Mouse (Mus musculus) heart, postnatal 10 days (tissue): ENCODE measurements around the gene Arhgap25. TPM values are rescaled to one million over a fixed set of nuclear protein-coding genes. Genes with fewer than 3 reads are reported as not detected.
"Not testable (repeated sequence)": the region's sequence is repeated elsewhere in the genome, so short reads cannot be mapped to it uniquely, and the experiment has no call there.

Experiments
- DNase-seq, 2 experiments: peaks; one replicate each; pipeline ENCODE4 v3.0.0; 2021
- intact Hi-C: fragments of 180-260 bp; cut with DNase I; formaldehyde crosslinking; loops from one replicate; pipeline ENCODE4 v1.15.1; 2025
- total RNA-seq, 2 experiments: library from RNA; stranded (reverse); gene quantifications; 2 replicates each; pipeline ENCODE4 v1.2.3; 2021

Arhgap25 gene
- 1 to 10 TPM; 5.2 to 6.5 TPM for total RNA-seq

DNA sequence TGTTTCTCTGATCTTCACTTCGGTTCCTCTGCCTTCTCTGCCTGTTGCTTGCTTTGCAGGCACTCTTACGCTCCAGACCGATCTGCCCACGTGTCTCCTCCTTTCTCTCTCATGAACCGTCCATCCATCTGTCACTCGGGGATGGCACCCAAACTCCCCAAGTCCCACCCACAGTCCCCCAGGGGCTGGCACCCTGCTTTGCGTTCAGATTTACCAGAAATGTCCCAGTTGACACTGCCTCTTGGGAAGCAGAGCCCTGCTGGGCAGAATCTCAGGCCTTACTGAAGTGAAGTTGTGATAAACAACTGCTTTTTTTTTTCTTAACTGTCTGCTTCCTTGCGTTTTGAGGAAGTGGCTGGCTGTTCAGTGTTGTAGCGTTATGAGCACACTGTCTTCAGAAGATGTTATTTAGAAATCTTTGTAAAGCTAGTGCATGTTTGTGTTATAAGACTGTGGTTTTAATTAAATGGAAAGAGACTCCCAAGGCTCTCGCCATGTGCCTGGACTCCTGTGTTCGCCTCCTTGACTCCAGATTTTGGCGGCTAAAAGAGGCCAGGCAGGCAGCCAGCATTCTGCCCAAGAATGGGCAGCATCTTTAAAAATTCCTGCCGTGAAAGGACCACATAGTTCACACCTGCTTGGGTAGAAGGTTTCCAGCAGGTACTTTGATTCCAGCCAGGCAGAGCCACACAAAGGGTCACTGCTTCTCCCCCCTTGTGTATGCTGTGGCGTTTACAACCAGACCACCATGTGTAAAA lies at the start of gene Arhgap25:
Gene Arhgap25 (minus strand): TSS at position 307 of the 758 bp plus-strand sequence.
- intact Hi-C loops, result no loop called here
- peak; percentile 26 to 27 for DNase-seq

DNA sequence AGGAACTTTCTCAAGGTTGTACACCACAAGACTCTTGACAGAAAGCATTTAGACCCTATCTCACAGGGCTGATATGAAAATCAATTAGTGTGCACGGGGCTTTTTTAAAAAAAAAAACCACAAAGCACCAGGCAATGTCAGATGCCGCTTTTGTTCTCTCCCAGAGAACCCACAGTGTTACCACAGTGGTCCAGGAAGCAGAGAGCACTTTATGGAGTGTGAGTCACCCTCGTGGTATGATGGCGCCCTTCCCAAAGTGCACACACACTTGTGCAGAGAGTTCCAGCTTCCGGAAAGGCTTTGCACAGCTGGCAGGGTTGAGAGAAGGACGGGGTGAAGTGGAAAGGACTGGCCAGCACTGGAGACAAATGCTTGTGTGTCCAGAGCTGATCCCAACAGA lies 49.4 kb upstream of the Arhgap25 start:
- intact Hi-C loops, result no loop called here
- peak; percentile 67 to 78 for DNase-seq

DNA sequence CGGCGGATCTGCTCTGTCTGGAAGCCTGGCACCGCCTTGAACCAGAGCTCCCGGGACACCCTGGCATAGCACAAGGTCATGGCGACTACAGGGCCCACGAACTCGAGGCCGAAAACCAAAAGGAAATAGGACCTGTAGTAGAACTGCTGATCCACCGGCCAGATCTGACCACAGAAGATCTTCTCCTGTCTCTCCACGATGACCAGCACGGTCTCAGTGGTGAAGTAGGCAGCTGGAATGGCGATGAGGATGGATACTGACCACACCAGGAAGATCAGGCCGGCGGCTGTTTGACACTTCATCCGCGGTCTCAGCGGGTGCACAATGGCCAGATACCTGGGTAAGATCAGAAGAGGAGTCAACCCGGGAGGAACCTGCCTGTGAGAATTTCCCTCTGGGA lies 48.5 kb upstream of the Arhgap25 start:
- intact Hi-C loops, result no loop called here
- no peak for DNase-seq

- no peak for DNase-seq
- intact Hi-C loops, result no loop called here
These were observed 48.0 kb upstream of the Arhgap25 start for GRCm38 (mm10) chr6:87581071-87581470.

DNA sequence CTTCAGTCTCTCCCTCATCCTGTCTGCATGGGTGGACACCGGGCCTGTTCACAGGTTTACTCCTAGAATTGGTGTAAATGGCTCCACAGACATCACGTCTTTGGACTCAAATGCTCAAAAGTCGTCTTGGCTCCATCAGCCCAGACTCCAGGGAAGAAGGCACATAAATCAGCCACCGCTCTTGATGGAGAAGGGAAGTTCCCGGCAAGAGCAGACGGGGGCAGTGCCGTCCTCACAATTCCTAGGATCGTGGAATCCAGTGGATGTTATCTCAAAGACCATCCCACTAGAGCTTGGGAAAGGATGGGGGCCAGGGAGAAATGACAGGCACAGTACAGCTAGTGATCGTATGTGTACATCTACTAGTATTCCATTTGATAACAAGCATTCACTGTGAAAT lies 45.2 kb upstream of the Arhgap25 start:
- intact Hi-C loops, result loop anchor here (2.0 kb wide), 1 partner anchor 93 kb away; no protein-coding TSS in a partner anchor
- DNase-seq, result peak in 1 of 2 experiments; percentile 45

DNA sequence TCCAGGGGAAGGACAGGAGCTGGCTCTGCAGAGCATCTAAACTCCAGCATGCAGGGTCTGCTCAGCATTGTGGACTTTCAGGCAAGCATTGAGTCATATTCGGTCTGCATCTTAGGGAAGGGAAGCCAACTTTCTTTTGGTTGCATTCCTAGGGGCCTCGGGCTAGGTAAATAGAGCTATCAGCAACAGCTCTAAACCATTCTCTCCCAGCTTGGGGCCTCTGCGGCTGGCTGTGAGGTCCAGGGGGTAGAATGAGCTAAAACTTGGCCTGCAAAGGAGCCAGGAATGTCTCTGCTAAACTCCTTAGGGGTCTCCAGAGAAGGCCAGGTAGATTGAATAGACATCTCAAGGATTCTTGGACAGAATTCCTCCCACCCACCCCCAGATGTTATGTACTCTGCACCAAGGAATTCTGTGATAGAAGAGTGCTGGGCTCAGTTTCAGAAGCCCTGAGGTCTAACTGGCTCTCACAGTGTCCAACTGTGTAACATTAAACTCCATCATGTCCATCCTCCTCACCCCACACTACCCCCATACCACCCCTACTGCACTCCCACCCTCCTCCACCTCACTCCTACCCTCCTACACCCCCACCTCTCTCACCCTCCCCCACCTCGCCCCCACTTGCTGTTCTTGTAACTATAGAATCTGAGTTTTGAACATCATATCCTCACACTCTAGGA lies 43.7 kb upstream of the Arhgap25 start:
- DNase-seq, result no peak
- intact Hi-C loops, result no loop called here

DNA sequence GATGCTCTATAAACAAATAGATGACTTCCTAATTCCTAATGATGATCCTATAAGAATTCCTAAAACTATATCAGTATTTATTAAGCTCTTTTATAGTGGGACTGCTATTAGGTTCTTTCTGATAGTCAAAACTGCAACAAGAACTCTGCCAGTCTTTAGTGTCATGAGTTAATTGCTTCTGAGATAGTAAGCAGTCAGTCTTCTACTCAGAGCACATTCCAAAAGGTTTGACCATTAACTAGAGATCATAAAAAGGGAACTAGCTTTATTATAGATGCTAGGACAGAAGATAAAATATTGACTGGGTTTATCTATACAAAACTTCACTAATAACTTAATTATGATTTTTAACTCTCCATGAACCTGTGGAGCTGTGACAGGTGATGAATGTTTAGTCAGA lies 38.8 kb upstream of the Arhgap25 start:
- intact Hi-C loops, DNase-seq: not testable (repeated sequence)

DNA sequence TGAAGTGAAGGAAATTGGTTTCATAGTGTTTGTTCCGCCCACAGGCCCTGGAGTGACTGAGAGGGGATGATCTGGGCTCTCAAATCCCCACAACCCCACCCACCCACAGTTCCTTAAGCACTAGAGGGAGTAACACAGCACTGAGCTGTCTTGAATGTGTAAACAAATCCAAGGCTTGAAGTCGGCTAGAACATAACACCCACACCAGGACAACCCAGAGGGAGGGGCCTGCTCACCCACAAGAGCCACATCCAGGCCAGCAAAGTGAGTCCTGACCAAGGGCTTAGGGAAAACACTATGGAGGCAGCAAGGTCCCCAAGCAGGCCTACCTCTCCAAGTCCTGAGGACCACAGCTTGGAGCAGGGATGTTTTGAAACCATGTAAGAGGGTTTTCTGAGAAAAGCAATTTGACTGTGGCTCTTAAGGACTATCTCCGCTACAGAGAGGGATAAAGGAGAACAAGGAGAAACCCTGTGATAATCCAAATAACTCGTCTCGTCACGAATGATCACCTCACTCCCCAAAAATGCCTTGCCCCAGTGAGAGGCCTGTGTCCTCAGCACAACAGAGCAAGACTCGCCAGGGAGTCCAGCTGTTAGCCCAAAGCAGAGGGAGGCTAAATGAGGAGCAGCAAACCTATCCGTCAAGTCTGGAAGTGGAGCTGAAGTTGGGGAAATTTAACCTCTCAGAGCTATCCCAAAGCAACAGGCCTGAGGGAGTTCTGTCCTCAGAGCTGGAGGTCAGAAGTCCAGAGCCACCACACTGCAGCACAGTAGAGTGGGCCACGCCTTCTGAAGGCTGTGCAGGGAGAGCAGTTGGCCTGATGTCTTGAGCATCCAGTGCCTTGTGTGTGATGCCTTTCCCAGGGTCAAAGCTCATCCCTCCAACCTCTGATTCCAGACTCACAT lies 34.9 kb upstream of the Arhgap25 start:
- intact Hi-C loops, result no loop called here

GRCm38 (mm10) chr6:87565166-87565565 lies 32.1 kb upstream of the Arhgap25 start:
- DNase-seq, result peak; percentile 57 to 61
- intact Hi-C loops, result no loop called here

More for the DNA sequence above, 34.9 kb upstream of the Arhgap25 start:
- DNase-seq, result peak; percentile 58 to 61

DNA sequence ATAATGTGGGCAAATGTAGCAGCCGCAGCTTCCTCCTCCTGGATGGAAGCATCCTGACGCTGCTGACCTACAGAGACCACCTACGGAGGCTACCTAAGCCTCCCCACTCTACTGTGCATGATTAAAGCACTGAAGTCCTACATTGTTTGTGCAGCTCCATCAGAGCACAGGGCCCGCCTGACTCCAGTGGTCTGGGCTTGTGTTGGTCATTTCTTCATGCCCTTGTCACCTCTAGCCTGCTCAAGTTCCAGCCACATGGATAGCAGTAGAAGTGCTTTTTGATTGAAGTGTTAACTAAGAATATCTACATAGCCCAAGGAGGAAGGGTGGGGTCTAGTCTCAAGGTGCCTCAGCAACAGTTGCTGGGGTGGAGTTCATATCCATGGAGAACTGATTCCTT lies 31.3 kb upstream of the Arhgap25 start:
- no peak for DNase-seq
- intact Hi-C loops, result no loop called here

- DNase-seq, result no peak
These were observed 20.7 kb upstream of the Arhgap25 start for GRCm38 (mm10) chr6:87553724-87554123.

GRCm38 (mm10) chr6:87552054-87552807 lies 19.2 kb upstream of the Arhgap25 start:
- intact Hi-C loops, result no loop called here
- peak in 1 of 2 experiments; percentile 16 for DNase-seq

More at GRCm38 (mm10) chr6:87553724-87554123, 20.7 kb upstream of the Arhgap25 start:
- intact Hi-C loops, result no loop called here

DNA sequence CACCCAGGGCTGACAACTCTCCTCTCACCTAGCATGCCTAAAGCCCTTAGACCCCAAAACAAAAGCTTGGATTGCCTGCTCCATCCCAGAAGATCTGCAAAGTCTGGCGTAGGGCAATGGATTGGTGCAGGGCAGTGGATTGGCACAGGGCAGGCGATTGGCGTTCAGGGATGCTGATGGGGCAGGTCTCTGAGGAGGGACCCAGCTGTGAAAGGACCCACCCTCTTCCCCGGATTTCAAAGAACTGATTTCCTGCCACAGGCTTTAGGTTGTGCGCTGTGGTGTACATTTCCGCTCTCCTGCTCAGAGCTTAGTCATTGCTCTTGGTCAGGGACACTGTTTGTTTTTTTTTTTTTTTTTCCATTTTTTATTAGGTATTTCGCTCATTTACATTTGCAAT lies 14.8 kb upstream of the Arhgap25 start:
- intact Hi-C loops, result no loop called here
- DNase-seq, result no peak

DNA sequence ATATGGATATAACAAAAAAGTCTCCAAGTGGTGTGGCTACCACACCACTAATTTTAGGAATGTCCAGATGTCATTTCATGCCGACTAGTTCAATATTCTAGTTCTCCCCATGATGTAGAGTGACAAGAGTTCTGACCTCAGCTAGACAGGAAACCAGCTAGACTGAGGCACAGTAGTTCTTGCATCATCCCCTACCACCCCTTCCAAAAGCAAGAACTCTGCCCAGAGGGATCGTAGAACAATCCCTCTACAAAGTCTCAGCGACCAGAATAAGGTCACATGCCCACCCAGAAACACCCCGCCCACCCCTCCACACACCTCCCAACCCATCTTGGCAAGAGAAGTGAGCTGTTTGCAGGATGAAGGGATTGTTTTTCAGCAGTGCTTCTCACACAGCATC lies 14.4 kb upstream of the Arhgap25 start:
- DNase-seq, result no peak
- intact Hi-C loops, result no loop called here

GRCm38 (mm10) chr6:87545331-87546217 lies 12.5 kb upstream of the Arhgap25 start:
- intact Hi-C loops, result no loop called here
- DNase-seq, result no peak

DNA sequence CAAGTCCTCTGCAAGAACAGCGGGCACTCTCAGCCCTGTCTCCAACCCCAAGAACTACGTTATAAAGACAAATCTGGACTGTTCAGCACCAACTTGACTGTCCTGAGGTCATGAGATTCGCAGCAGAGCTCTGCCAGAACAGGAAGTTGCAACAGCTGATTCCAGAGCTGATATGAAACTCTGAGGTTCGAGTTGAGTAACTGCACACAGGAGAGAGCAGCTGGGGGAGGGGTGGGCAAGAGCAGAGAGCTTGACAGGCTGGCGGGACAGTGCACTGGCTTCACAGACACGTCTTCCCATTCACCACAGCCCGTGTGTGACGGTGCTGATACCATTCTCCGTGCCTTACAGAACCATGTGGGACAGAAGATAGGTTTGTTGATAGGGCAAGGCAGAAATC lies 9.0 kb upstream of the Arhgap25 start:
- DNase-seq, result peak; percentile 41 to 45
- intact Hi-C loops, result no loop called here

- peak in 1 of 2 experiments; percentile 20 for DNase-seq
- intact Hi-C loops, result no loop called here
These were observed 8.1 kb upstream of the Arhgap25 start for GRCm38 (mm10) chr6:87541171-87541571.

DNA sequence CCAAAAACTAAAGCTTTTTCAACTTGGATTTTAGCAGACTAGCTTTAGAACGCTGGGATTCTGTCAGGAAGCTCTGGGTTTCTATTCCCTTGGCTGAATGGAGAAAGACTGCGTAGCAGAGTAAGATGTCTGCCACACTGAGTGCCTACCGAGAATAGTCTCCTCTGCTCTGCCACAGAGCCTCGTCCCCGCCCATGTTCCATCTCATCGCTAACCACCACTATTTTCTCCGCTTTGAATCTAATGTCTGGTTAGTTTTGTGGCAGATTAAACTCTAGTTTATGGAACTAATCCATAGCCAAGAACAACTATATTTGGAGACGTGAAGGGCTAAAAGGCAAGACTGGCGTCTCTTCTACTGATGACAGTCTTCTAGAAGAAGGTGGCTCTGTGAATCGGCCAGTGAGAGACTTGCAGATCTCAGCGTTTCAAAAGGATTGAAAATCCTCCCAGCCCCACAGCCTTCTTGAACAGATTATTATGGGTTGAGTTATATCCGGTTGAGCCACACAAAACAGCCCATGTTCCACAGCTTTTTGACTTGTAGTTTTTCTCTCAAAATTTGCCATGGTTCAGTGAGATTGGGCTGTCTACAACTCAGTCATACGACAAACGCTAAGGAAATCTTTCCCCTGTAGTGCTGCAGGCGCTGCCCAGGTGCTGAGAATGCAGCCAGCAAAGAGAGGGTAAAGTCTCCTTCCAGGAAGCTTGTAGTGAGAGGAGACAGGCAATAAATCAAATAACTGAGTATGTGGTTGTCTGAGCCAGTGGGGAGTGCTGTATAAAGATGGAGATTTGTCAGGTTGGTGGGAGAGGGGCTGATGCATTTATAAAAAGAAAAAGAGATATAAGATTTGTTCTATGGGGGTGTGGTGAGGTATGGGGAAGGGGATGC lies 5.6 kb upstream of the Arhgap25 start:
- no peak for DNase-seq
- intact Hi-C loops, result no loop called here
